Comparison of ENCODE assay signal across 8 mouse cellular contexts in genomic region chr10:80808099-80808984, GRCm38 (mm10). TPM values are rescaled to one million over a fixed set of nuclear protein-coding genes. Genes with fewer than 3 reads are reported as not detected.
DNase-seq lines count a peak whose midpoint lies in the region; ATAC-seq lines count a peak whose summit lies in the region.

No protein-coding gene starts in this region.

- H3K4me3 ChIP-seq in liver, embryonic 11.5 days (ENCODE audit: low read depth, low read length): peak overlapping the region; percentile 60
- H3K4me3 ChIP-seq in forebrain, embryonic 10.5 days: peak overlapping the region; percentile 61
- no peak overlapping the region; the same call in 1 of the 2 replicates for H3K4me3 ChIP-seq in limb, embryonic 11.5 days (ENCODE audit: low read depth, low read length)

- WGBS in liver, embryonic 11.5 days: 18% methylated on average over 40 of the region's 40 CpGs
- WGBS in forebrain, embryonic 10.5 days: 16% methylated on average over 40 of the region's 40 CpGs
- 21% methylated on average over 40 of the region's 40 CpGs for WGBS in limb, embryonic 11.5 days

- peak overlapping the region; percentile 97 for H3K4me2 ChIP-seq in liver, embryonic 11.5 days
- H3K4me2 ChIP-seq in limb, embryonic 11.5 days (ENCODE audit: low read depth, severe bottlenecking): peak overlapping the region; percentile 27; the same call in 1 of the 2 replicates

- H3K27me3 ChIP-seq in liver, embryonic 11.5 days (replicated peaks; ENCODE audit: control insufficient read depth, insufficient read depth, low read length): peaks cover 44% of the 10 kb centered on the region
- H3K27me3 ChIP-seq in forebrain, embryonic 10.5 days (ENCODE audit: poor library complexity, severe bottlenecking): peaks cover 82% of the 10 kb centered on the region
- H3K27me3 ChIP-seq in limb, embryonic 11.5 days (ENCODE audit: control insufficient read depth, insufficient read depth, low read length): peaks cover 21% of the 10 kb centered on the region

- no peak overlapping the region for H3K27ac ChIP-seq in liver, embryonic 11.5 days (ENCODE audit: low read depth, low read length)
- H3K27ac ChIP-seq in forebrain, embryonic 10.5 days: peak overlapping the region; percentile 56
- no peak overlapping the region for H3K27ac ChIP-seq in limb, embryonic 11.5 days (replicated peaks; ENCODE audit: low read depth, low read length)

- peaks cover 16% of the 10 kb centered on the region for H3K36me3 ChIP-seq in liver, embryonic 11.5 days (ENCODE audit: control insufficient read depth, insufficient read depth, low read length)
- peaks cover 25% of the 10 kb centered on the region for H3K36me3 ChIP-seq in forebrain, embryonic 10.5 days (replicated peaks)
- peaks cover 22% of the 10 kb centered on the region for H3K36me3 ChIP-seq in limb, embryonic 11.5 days (ENCODE audit: control insufficient read depth, insufficient read depth, low read length)

- peak overlapping the region; percentile 27; the same call in 1 of the 2 replicates for H3K9ac ChIP-seq in liver, embryonic 11.5 days (ENCODE audit: low read depth, low read length)
- H3K9ac ChIP-seq in limb, embryonic 11.5 days (ENCODE audit: low read length): no peak overlapping the region; the same call in 1 of the 2 replicates

- peaks cover 52% of the 10 kb centered on the region for H3K4me1 ChIP-seq in liver, embryonic 11.5 days (replicated peaks; ENCODE audit: control insufficient read depth, insufficient read depth, low read length)
- peaks cover 57% of the 10 kb centered on the region for H3K4me1 ChIP-seq in forebrain, embryonic 10.5 days
- peaks cover 30% of the 10 kb centered on the region for H3K4me1 ChIP-seq in limb, embryonic 11.5 days (ENCODE audit: control insufficient read depth, insufficient read depth, low read length)

- DNase-seq in liver, embryonic 11.5 days (ENCODE audit: low spot score): no peak
- DNase-seq in liver: no peak
- peak; percentile 44 for DNase-seq in forebrain, embryonic 10.5 days (ENCODE audit: extremely low spot score, low spot score)
- DNase-seq in limb, embryonic 11.5 days (ENCODE audit: low spot score): no peak
- peak; percentile 69 for DNase-seq in retina, adult 2 months (ENCODE audit: low read depth, low spot score)
- DNase-seq in spleen, postnatal 4 days (ENCODE audit: low spot score in 2 of 2): no peak
- no peak for DNase-seq in right cerebral cortex, postnatal 36 days (ENCODE audit: low spot score in 2 of 2)

- no peaks in the 10 kb centered on the region for H3K9me3 ChIP-seq in liver, embryonic 11.5 days (ENCODE audit: control insufficient read depth, low read length)
- H3K9me3 ChIP-seq in forebrain, embryonic 10.5 days: no peaks in the 10 kb centered on the region
- no peaks in the 10 kb centered on the region for H3K9me3 ChIP-seq in limb, embryonic 11.5 days (ENCODE audit: control insufficient read depth, low read length)

- ATAC-seq in liver, embryonic 11.5 days (replicated peaks; ENCODE audit: low FRiP score): no peak
- no peak for ATAC-seq in limb, embryonic 11.5 days (ENCODE audit: insufficient number of reproducible peaks, low FRiP score, low TSS enrichment, low read depth)
- ATAC-seq in granulocyte monocyte progenitor cell, adult 5-6 weeks (replicated peaks; ENCODE audit: poor library complexity, severe bottlenecking): no peak

RNA-seq across cellular contexts. Expression of gene Amh, which starts 3.3 kb away (rescaled TPM):
- polyA plus RNA-seq in liver, embryonic 11.5 days (2014; fragmentation: Nextera tagmentation; extraction: Ambion mirVana): 0.14 TPM in 1 of 2 replicates, not detected in the other
- polyA plus RNA-seq in forebrain, embryonic 10.5 days (2016; fragmentation: Nextera tagmentation; extraction: Ambion mirVana): 0.09 TPM in 2 replicates
- not detected in 2 replicates for polyA plus RNA-seq in limb, embryonic 11.5 days (2014; fragmentation: Nextera tagmentation; extraction: Ambion mirVana)
- total RNA-seq in granulocyte monocyte progenitor cell, adult 5-6 weeks (2014; fragmentation: Nextera tagmentation): not detected in 2 replicates
- total RNA-seq in granulocyte monocyte progenitor cell, adult 5-6 weeks (2017): 0.15 TPM in 1 of 2 replicates, not detected in the other

RNA-seq across cellular contexts. Expression of gene Jsrp1, which starts 5.0 kb away (rescaled TPM):
- 1.1 and 1.5 TPM in 2 replicates for polyA plus RNA-seq in liver, embryonic 11.5 days (2014; fragmentation: Nextera tagmentation; extraction: Ambion mirVana)
- 0.40 and 0.65 TPM in 2 replicates for polyA plus RNA-seq in forebrain, embryonic 10.5 days (2016; fragmentation: Nextera tagmentation; extraction: Ambion mirVana)
- polyA plus RNA-seq in limb, embryonic 11.5 days (2014; fragmentation: Nextera tagmentation; extraction: Ambion mirVana): 0.40 and 0.96 TPM in 2 replicates
- total RNA-seq in granulocyte monocyte progenitor cell, adult 5-6 weeks (2014; fragmentation: Nextera tagmentation): not detected in 2 replicates
- not detected in 2 replicates for total RNA-seq in granulocyte monocyte progenitor cell, adult 5-6 weeks (2017)

RNA-seq across cellular contexts. Expression of gene Plekhj1, which starts 9.9 kb away (rescaled TPM):
- 178 and 188 TPM in 2 replicates for polyA plus RNA-seq in liver, embryonic 11.5 days (2014; fragmentation: Nextera tagmentation; extraction: Ambion mirVana)
- 196 and 197 TPM in 2 replicates for polyA plus RNA-seq in forebrain, embryonic 10.5 days (2016; fragmentation: Nextera tagmentation; extraction: Ambion mirVana)
- 141 and 145 TPM in 2 replicates for polyA plus RNA-seq in limb, embryonic 11.5 days (2014; fragmentation: Nextera tagmentation; extraction: Ambion mirVana)
- total RNA-seq in granulocyte monocyte progenitor cell, adult 5-6 weeks (2014; fragmentation: Nextera tagmentation): 99.1 and 108 TPM in 2 replicates
- 33.0 and 33.7 TPM in 2 replicates for total RNA-seq in granulocyte monocyte progenitor cell, adult 5-6 weeks (2017)

RNA-seq across cellular contexts. Expression of gene Sf3a2, which starts 10.3 kb away (rescaled TPM):
- polyA plus RNA-seq in liver, embryonic 11.5 days (2014; fragmentation: Nextera tagmentation; extraction: Ambion mirVana): 116 and 121 TPM in 2 replicates
- polyA plus RNA-seq in forebrain, embryonic 10.5 days (2016; fragmentation: Nextera tagmentation; extraction: Ambion mirVana): 110 and 118 TPM in 2 replicates
- polyA plus RNA-seq in limb, embryonic 11.5 days (2014; fragmentation: Nextera tagmentation; extraction: Ambion mirVana): 122 and 130 TPM in 2 replicates
- 88.0 and 106 TPM in 2 replicates for total RNA-seq in granulocyte monocyte progenitor cell, adult 5-6 weeks (2014; fragmentation: Nextera tagmentation)
- 13.8 and 18.3 TPM in 2 replicates for total RNA-seq in granulocyte monocyte progenitor cell, adult 5-6 weeks (2017)

RNA-seq across cellular contexts. Expression of gene Oaz1, which starts 18.1 kb away (rescaled TPM):
- polyA plus RNA-seq in liver, embryonic 11.5 days (2014; fragmentation: Nextera tagmentation; extraction: Ambion mirVana): 1,793 and 1,800 TPM in 2 replicates
- polyA plus RNA-seq in forebrain, embryonic 10.5 days (2016; fragmentation: Nextera tagmentation; extraction: Ambion mirVana): 2,273 and 2,281 TPM in 2 replicates
- 2,003 and 2,108 TPM in 2 replicates for polyA plus RNA-seq in limb, embryonic 11.5 days (2014; fragmentation: Nextera tagmentation; extraction: Ambion mirVana)
- 1,332 and 1,363 TPM in 2 replicates for total RNA-seq in granulocyte monocyte progenitor cell, adult 5-6 weeks (2014; fragmentation: Nextera tagmentation)
- 324 and 374 TPM in 2 replicates for total RNA-seq in granulocyte monocyte progenitor cell, adult 5-6 weeks (2017)

Comparison
In these comparisons a context has a peak if more than half of its experiments do, and no peak if none do; other contexts are left out.
1. DNase-seq: peak in forebrain, embryonic 10.5 days (single experiment) and retina, adult 2 months (single experiment); none in liver, embryonic 11.5 days (single experiment), liver (single experiment), limb, embryonic 11.5 days (single experiment), spleen, postnatal 4 days (0 of 2) and right cerebral cortex, postnatal 36 days (0 of 2).